Mouse (Mus musculus): Measurements from ENCODE around the gene Rbpms2.

- TF ChIP-seq CTCF (IDR thresholded peaks at IDR 0.05; ENCODE audit: low read depth, low read length) = no peak
- no peak for TF ChIP-seq GATA1 (IDR thresholded peaks at IDR 0.05; ENCODE audit: borderline replicate concordance, low read length)
- no peak for TF ChIP-seq TAL1 (conservative IDR thresholded peaks at IDR 0.05; ENCODE audit: low read depth, low read length)
Measured at GRCm38 (mm10) chr9:65641446-65642052, 12.1 kb downstream of the Rbpms2 start.
